Mouse (Mus musculus) right cerebral cortex, postnatal 4 days (tissue): ENCODE results near the gene Olfr156.
"Not testable (repeated sequence)": the region's sequence is repeated elsewhere in the genome, so short reads cannot be mapped to it uniquely, and the experiment has no call there.

ENCODE experiments used
- DNase-seq: peaks from one replicate; pipeline ENCODE4 v3.0.0-alpha.2; 2022

Olfr156 gene

GRCm38 (mm10) chr4:43823845-43824337 is at the start of gene Olfr156:
Gene Olfr156, minus strand, starts transcription at chr4:43823895.
- no peak for DNase-seq

GRCm38 (mm10) chr4:43869821-43870220 is 46.1 kb upstream of the Olfr156 start:
- no peak for DNase-seq

- DNase-seq = no peak
These were observed 39.6 kb upstream of the Olfr156 start for GRCm38 (mm10) chr4:43863298-43863697.

- peak; percentile 78 for DNase-seq
These were observed 37.2 kb upstream of the Olfr156 start for GRCm38 (mm10) chr4:43860744-43861519.

- no peak for DNase-seq
These were observed 36.2 kb upstream of the Olfr156 start for GRCm38 (mm10) chr4:43859886-43860285.

- DNase-seq = no peak
These were observed 30.4 kb upstream of the Olfr156 start for GRCm38 (mm10) chr4:43854101-43854500.

GRCm38 (mm10) chr4:43851265-43851664 is 27.6 kb upstream of the Olfr156 start, which contains the start of gene Olfr155:
Gene Olfr155, plus strand, starts transcription at chr4:43851565.
- no peak for DNase-seq

- no peak for DNase-seq
These were observed 16.4 kb upstream of the Olfr156 start, which contains the start of gene Olfr157 for GRCm38 (mm10) chr4:43840101-43840500. Gene Olfr157, minus strand, starts transcription at chr4:43840201.

- no peak for DNase-seq
These were observed 14.6 kb upstream of the Olfr156 start for GRCm38 (mm10) chr4:43838326-43838725.

- no peak for DNase-seq
These were observed 11.1 kb upstream of the Olfr156 start for GRCm38 (mm10) chr4:43834749-43835148.

- no peak for DNase-seq
These were observed 10.1 kb upstream of the Olfr156 start for GRCm38 (mm10) chr4:43833752-43834151.

GRCm38 (mm10) chr4:43832031-43832430 is 8.3 kb upstream of the Olfr156 start:
- DNase-seq = no peak

- DNase-seq = no peak
These were observed 5.1 kb upstream of the Olfr156 start for GRCm38 (mm10) chr4:43828806-43829205.

- DNase-seq = no peak
These were observed 672 bp downstream of the Olfr156 start for GRCm38 (mm10) chr4:43822896-43823550.

- DNase-seq = no peak
These were observed 24.8 kb downstream of the Olfr156 start for GRCm38 (mm10) chr4:43798936-43799335.

GRCm38 (mm10) chr4:43795844-43796243 is 27.9 kb downstream of the Olfr156 start:
- not testable (repeated sequence) for DNase-seq

- DNase-seq = no peak
These were observed 28.4 kb downstream of the Olfr156 start for GRCm38 (mm10) chr4:43795296-43795695.

GRCm38 (mm10) chr4:43772304-43772703 is 51.4 kb downstream of the Olfr156 start:
- no peak for DNase-seq

GRCm38 (mm10) chr4:43771626-43772025 is 52.1 kb downstream of the Olfr156 start:
- no peak for DNase-seq

GRCm38 (mm10) chr4:43770909-43771308 is 52.8 kb downstream of the Olfr156 start, which contains the start of gene Olfr159:
Gene Olfr159, minus strand, starts transcription at chr4:43771009.
- no peak for DNase-seq
